ENCODE assay signal across 24 mouse cellular contexts in genomic region chr17:85584573-85584972, GRCm38 (mm10). TPM values are rescaled to one million over a fixed set of nuclear protein-coding genes. Genes with fewer than 3 reads are reported as not detected.
DNase-seq lines count a peak whose midpoint lies in the region; ATAC-seq and TF ChIP-seq lines count a peak whose summit lies in the region.
"Had no signal": no experiment of that assay in that cellular context is flagged by ENCODE, and none has a peak within 500 bp of the region (broad histone marks: within the 10 kb centered on the region; RNA-seq: fewer than 3 reads in every experiment).

No protein-coding gene starts in this region.

- H3K9me3 ChIP-seq in heart, embryonic 10.5 days = no peaks in the 10 kb centered on the region
- no peaks in the 10 kb centered on the region for H3K9me3 ChIP-seq in midbrain, embryonic 11.5 days (ENCODE audit: control insufficient read depth, low read length)
- H3K9me3 ChIP-seq in midbrain, embryonic 15.5 days = no peaks in the 10 kb centered on the region
- H3K9me3 ChIP-seq in embryonic facial prominence, embryonic 10.5 days = no peaks in the 10 kb centered on the region
- no peaks in the 10 kb centered on the region for H3K9me3 ChIP-seq in embryonic facial prominence, embryonic 12.5 days
- H3K9me3 ChIP-seq in intestine, embryonic 16.5 days (ENCODE audit: control insufficient read depth, low read length) = no peaks in the 10 kb centered on the region
- H3K9me3 ChIP-seq: forebrain, embryonic 13.5 days had no signal

- peak; percentile 55; the same call in 1 of the 2 replicates for ATAC-seq in midbrain, embryonic 11.5 days (ENCODE audit: low FRiP score)
- ATAC-seq in midbrain, embryonic 15.5 days (replicated peaks) = no peak
- 0 out of 2 replicates have a peak, but pooled peaks have one; percentile 28 for ATAC-seq in embryonic facial prominence, embryonic 12.5 days (ENCODE audit: insufficient number of reproducible peaks, insufficient read depth, low FRiP score, low TSS enrichment)
- no peak for ATAC-seq in intestine, embryonic 16.5 days
- ATAC-seq: forebrain, embryonic 13.5 days; hindbrain, postnatal 0 days had no signal

- 30% methylated on average over 7 of the region's 7 CpGs for WGBS in heart, embryonic 10.5 days
- 60% methylated on average over 7 of the region's 7 CpGs for WGBS in midbrain, embryonic 11.5 days
- WGBS in midbrain, embryonic 15.5 days = 55% methylated on average over 7 of the region's 7 CpGs
- 44% methylated on average over 7 of the region's 7 CpGs for WGBS in embryonic facial prominence, embryonic 10.5 days
- WGBS in embryonic facial prominence, embryonic 12.5 days = 42% methylated on average over 7 of the region's 7 CpGs
- 81% methylated on average over 7 of the region's 7 CpGs for WGBS in thymus, adult 2 months
- WGBS in intestine, embryonic 16.5 days = 61% methylated on average over 7 of the region's 7 CpGs

- H3K9ac ChIP-seq in midbrain, embryonic 11.5 days (ENCODE audit: low read length) = no peak overlapping the region
- no peak overlapping the region for H3K9ac ChIP-seq in midbrain, embryonic 15.5 days
- no peak overlapping the region for H3K9ac ChIP-seq in embryonic facial prominence, embryonic 12.5 days
- H3K9ac ChIP-seq in intestine, embryonic 16.5 days (ENCODE audit: low read depth, low read length) = no peak overlapping the region
- H3K9ac ChIP-seq: forebrain, embryonic 13.5 days had no signal

- H3K4me2 ChIP-seq in midbrain, embryonic 11.5 days = no peak overlapping the region
- H3K4me2 ChIP-seq in midbrain, embryonic 15.5 days = no peak overlapping the region
- no peak overlapping the region for H3K4me2 ChIP-seq in embryonic facial prominence, embryonic 12.5 days (replicated peaks)
- no peak overlapping the region for H3K4me2 ChIP-seq in intestine, embryonic 16.5 days (ENCODE audit: low read depth, low read length)
- H3K4me2 ChIP-seq: forebrain, embryonic 13.5 days had no signal

- H3K27me3 ChIP-seq in heart, embryonic 10.5 days (ENCODE audit: insufficient read depth, poor library complexity, severe bottlenecking) = peaks cover 19% of the 10 kb centered on the region
- H3K27me3 ChIP-seq in midbrain, embryonic 11.5 days (ENCODE audit: control insufficient read depth, insufficient read depth, low read length) = no peaks in the 10 kb centered on the region
- no peaks in the 10 kb centered on the region for H3K27me3 ChIP-seq in midbrain, embryonic 15.5 days (replicated peaks)
- peaks cover 10% of the 10 kb centered on the region; the same call in 1 of the 2 replicates for H3K27me3 ChIP-seq in embryonic facial prominence, embryonic 10.5 days (replicated peaks; ENCODE audit: low read depth, poor library complexity, severe bottlenecking)
- no peaks in the 10 kb centered on the region for H3K27me3 ChIP-seq in embryonic facial prominence, embryonic 12.5 days
- H3K27me3 ChIP-seq in thymus, adult 2 months (ENCODE audit: control insufficient read depth, insufficient read depth, low read length) = no peaks in the 10 kb centered on the region
- H3K27me3 ChIP-seq in intestine, embryonic 16.5 days (replicated peaks; ENCODE audit: control insufficient read depth, insufficient read depth, low read length) = no peaks in the 10 kb centered on the region

- TF ChIP-seq POLR2A in thymus, adult 2 months (IDR thresholded peaks at IDR 0.05; ENCODE audit: control insufficient read depth, extremely low read depth, insufficient read depth, low read length, poor library complexity) = no peak

- TF ChIP-seq CTCF in thymus, adult 2 months (IDR thresholded peaks at IDR 0.05; ENCODE audit: borderline replicate concordance, control insufficient read depth, extremely low read depth, insufficient read depth, low read length, poor library complexity) = no peak

- peaks cover 5% of the 10 kb centered on the region; the same call in 1 of the 2 replicates for H3K4me1 ChIP-seq in heart, embryonic 10.5 days
- H3K4me1 ChIP-seq in midbrain, embryonic 11.5 days (ENCODE audit: control insufficient read depth, insufficient read depth, low read length) = no peaks in the 10 kb centered on the region
- no peaks in the 10 kb centered on the region for H3K4me1 ChIP-seq in midbrain, embryonic 15.5 days
- H3K4me1 ChIP-seq in embryonic facial prominence, embryonic 10.5 days = no peaks in the 10 kb centered on the region
- H3K4me1 ChIP-seq in embryonic facial prominence, embryonic 12.5 days = no peaks in the 10 kb centered on the region
- no peaks in the 10 kb centered on the region for H3K4me1 ChIP-seq in thymus, adult 2 months (replicated peaks; ENCODE audit: control insufficient read depth, insufficient read depth, low read length)
- no peaks in the 10 kb centered on the region for H3K4me1 ChIP-seq in intestine, embryonic 16.5 days (ENCODE audit: control insufficient read depth, insufficient read depth, low read length)
- H3K4me1 ChIP-seq: forebrain, embryonic 13.5 days had no signal

- H3K4me3 ChIP-seq in heart, embryonic 10.5 days = no peak overlapping the region
- no peak overlapping the region for H3K4me3 ChIP-seq in midbrain, embryonic 11.5 days (ENCODE audit: low read depth, low read length)
- no peak overlapping the region for H3K4me3 ChIP-seq in midbrain, embryonic 15.5 days
- no peak overlapping the region for H3K4me3 ChIP-seq in embryonic facial prominence, embryonic 10.5 days
- no peak overlapping the region for H3K4me3 ChIP-seq in embryonic facial prominence, embryonic 12.5 days
- no peak overlapping the region for H3K4me3 ChIP-seq in thymus, adult 2 months (ENCODE audit: control insufficient read depth, insufficient read depth, low read length)
- H3K4me3 ChIP-seq in intestine, embryonic 16.5 days (ENCODE audit: low read length) = no peak overlapping the region
- H3K4me3 ChIP-seq: forebrain, embryonic 13.5 days had no signal

- intact Hi-C loops in heart, postnatal 14 days (cut with DNase I) = no loop called here

- peak overlapping the region; percentile 36; the same call in 1 of the 2 replicates for H3K27ac ChIP-seq in heart, embryonic 10.5 days
- peak overlapping the region; percentile 35; the same call in 1 of the 2 replicates for H3K27ac ChIP-seq in midbrain, embryonic 11.5 days (ENCODE audit: low read depth, low read length)
- H3K27ac ChIP-seq in midbrain, embryonic 15.5 days = no peak overlapping the region
- no peak overlapping the region for H3K27ac ChIP-seq in embryonic facial prominence, embryonic 10.5 days (replicated peaks)
- no peak overlapping the region for H3K27ac ChIP-seq in embryonic facial prominence, embryonic 12.5 days
- H3K27ac ChIP-seq in thymus, adult 2 months (ENCODE audit: control insufficient read depth, insufficient read depth, low read length) = no peak overlapping the region
- H3K27ac ChIP-seq in intestine, embryonic 16.5 days (ENCODE audit: low read length) = no peak overlapping the region
- H3K27ac ChIP-seq: forebrain, embryonic 13.5 days; hindbrain, postnatal 0 days had no signal

- no peak for DNase-seq in heart, embryonic 10.5 days (ENCODE audit: low spot score)
- no peak for DNase-seq in heart, postnatal 14 days
- peak; percentile 86 for DNase-seq in midbrain, embryonic 11.5 days (ENCODE audit: low spot score, missing footprints)
- DNase-seq in embryonic facial prominence, embryonic 10.5 days (ENCODE audit: low spot score) = peak; percentile 28
- no peak for DNase-seq in thymus, adult 2 months
- DNase-seq: adrenal gland, adult 8-10 months; adrenal gland, postnatal 36 days; cerebellum, adult 11 months; cerebellum, adult 8-10 months; cerebellum, postnatal 14 days; gastrocnemius, postnatal 36 days; heart, adult 11 months; heart, postnatal 10 days had no signal

- H3K36me3 ChIP-seq in heart, embryonic 10.5 days = no peaks in the 10 kb centered on the region
- H3K36me3 ChIP-seq in midbrain, embryonic 11.5 days (ENCODE audit: control insufficient read depth, insufficient read depth, low read length) = no peaks in the 10 kb centered on the region
- H3K36me3 ChIP-seq in midbrain, embryonic 15.5 days (replicated peaks) = no peaks in the 10 kb centered on the region
- H3K36me3 ChIP-seq in embryonic facial prominence, embryonic 10.5 days (replicated peaks) = no peaks in the 10 kb centered on the region
- no peaks in the 10 kb centered on the region for H3K36me3 ChIP-seq in embryonic facial prominence, embryonic 12.5 days
- no peaks in the 10 kb centered on the region for H3K36me3 ChIP-seq in thymus, adult 2 months (ENCODE audit: control insufficient read depth, insufficient read depth, low read length)
- no peaks in the 10 kb centered on the region for H3K36me3 ChIP-seq in intestine, embryonic 16.5 days (ENCODE audit: control insufficient read depth, insufficient read depth, low read length)

RNA-seq across cellular contexts. Expression of gene Six3, which starts 28.8 kb away (rescaled TPM):
- 0.06 TPM in 1 of 2 replicates, not detected in the other for polyA plus RNA-seq in heart, embryonic 10.5 days (2016; fragmentation: Nextera tagmentation; extraction: Ambion mirVana)
- not detected for total RNA-seq in heart, postnatal 14 days (2021)
- polyA plus RNA-seq in midbrain, embryonic 11.5 days (2014; fragmentation: Nextera tagmentation; extraction: Ambion mirVana) = 6.7 and 10.7 TPM in 2 replicates
- 30.2 and 30.4 TPM in 2 replicates for polyA plus RNA-seq in midbrain, embryonic 15.5 days (2015; fragmentation: Nextera tagmentation; extraction: Ambion mirVana)
- 8.8 and 13.1 TPM in 2 replicates for polyA plus RNA-seq in embryonic facial prominence, embryonic 10.5 days (2016; fragmentation: Nextera tagmentation; extraction: Ambion mirVana)
- polyA plus RNA-seq in embryonic facial prominence, embryonic 12.5 days (2016; fragmentation: Nextera tagmentation; extraction: Ambion mirVana) = 8.9 and 9.8 TPM in 2 replicates
- polyA plus RNA-seq in thymus, adult 2 months (2012; rRNA removed) = 0.05 and 0.08 TPM in 2 replicates
- not detected in 2 replicates for polyA plus RNA-seq in intestine, embryonic 16.5 days (2015; fragmentation: Nextera tagmentation; extraction: Ambion mirVana)
- total RNA-seq: adrenal gland, adult 8-10 months; adrenal gland, postnatal 36 days; common myeloid progenitor, adult 5-6 weeks; ES-E14; gastrocnemius, adult 8-10 months; gastrocnemius, postnatal 36 days; heart, postnatal 10 days; hematopoietic stem cell, adult 5-6 weeks had no signal
- polyA plus RNA-seq: heart, embryonic 14.5 days; intestine, embryonic 14.5 days had no signal

Comparison
In these comparisons a context has a peak if more than half of its experiments do, and no peak if none do; other contexts are left out.
1. H3K27ac ChIP-seq: peak in heart, embryonic 10.5 days (single experiment) and midbrain, embryonic 11.5 days (single experiment); none in midbrain, embryonic 15.5 days (single experiment), embryonic facial prominence, embryonic 10.5 days (single experiment), embryonic facial prominence, embryonic 12.5 days (single experiment), thymus, adult 2 months (single experiment) and intestine, embryonic 16.5 days (single experiment).
2. ATAC-seq: peak in midbrain, embryonic 11.5 days (single experiment) and embryonic facial prominence, embryonic 12.5 days (single experiment); none in midbrain, embryonic 15.5 days (single experiment) and intestine, embryonic 16.5 days (single experiment).
3. DNase-seq: peak in midbrain, embryonic 11.5 days (single experiment) and embryonic facial prominence, embryonic 10.5 days (single experiment); none in heart, embryonic 10.5 days (single experiment), heart, postnatal 14 days (0 of 2) and thymus, adult 2 months (single experiment).